Mouse (Mus musculus) adrenal gland, adult 8-10 months (tissue): ENCODE results near the gene Efhd2. TPM values are rescaled to one million over a fixed set of nuclear protein-coding genes. Genes with fewer than 3 reads are reported as not detected.

Experiments
- total RNA-seq, 4 experiments: library from RNA; stranded (reverse); gene quantifications; 2 replicates each; pipeline ENCODE4 v1.2.4; 2022

Efhd2 gene
- total RNA-seq, 4 experiments from 2014 or later: 32.2 to 38.0 (median 35.7) TPM

Other genes with a start within 250 kb of the Efhd2 start
- gene Plekhm2, start 210.0 kb downstream of the Efhd2 start, total RNA-seq: 10 to 100 TPM; 64.3 to 87.0 (median 76.1) TPM
- 1 to 10 TPM in 1 of 4 experiments, not detected in 3; 3.7 TPM for gene Rsc1a1, start 189.3 kb downstream of the Efhd2 start, total RNA-seq
- 10 to 100 TPM; 49.4 to 67.9 (median 54.0) TPM for gene Ddi2, start 151.5 kb downstream of the Efhd2 start, total RNA-seq
- 10 to 100 TPM in 3 of 4 experiments, 1 to 10 TPM in 1; 9.4 to 59.0 (median 32.8) TPM for gene Agmat, start 128.2 kb downstream of the Efhd2 start, total RNA-seq
- 10 to 100 TPM; 28.1 to 36.3 (median 32.7) TPM for gene Dnajc16, start 84.0 kb downstream of the Efhd2 start, total RNA-seq
- 10 to 100 TPM; 21.4 to 29.4 (median 26.5) TPM for gene Casp9, start 81.3 kb downstream of the Efhd2 start, total RNA-seq
- not detected for gene Cela2a, start 48.8 kb downstream of the Efhd2 start, total RNA-seq
- not detected for gene Ctrc, start 28.6 kb downstream of the Efhd2 start, total RNA-seq
- gene Fhad1, start 140.2 kb upstream of the Efhd2 start, total RNA-seq: 1 to 10 TPM in 2 of 4 experiments, under 1 TPM in 2; 0.32 to 1.9 (median 1.1) TPM
- 1 to 10 TPM; 3.6 to 5.7 (median 4.7) TPM for gene Tmem51, start 209.4 kb upstream of the Efhd2 start, total RNA-seq